Mouse (Mus musculus) stomach, postnatal 0 days (tissue): ENCODE measurements around the gene 1810046K07Rik. TPM values are rescaled to one million over a fixed set of nuclear protein-coding genes. Genes with fewer than 3 reads are reported as not detected.

Experiments used
- ATAC-seq: fragments of 200-750 bp; cut with Nextera tagmentation; 2 replicates; pipeline ENCODE4 v1.8.0; 2017; ENCODE audit not compliant: low FRiP score, low TSS enrichment
- DNase-seq: peaks from one replicate; pipeline ENCODE4 v3.0.0-alpha.2; 2016; ENCODE audit warnings: low spot score
- H3K27ac ChIP-seq: fragments of 300-500 bp; sonication (generic); replicated peaks from 2 replicates; pipeline ENCODE4 v1.5.1; 2014; ENCODE audit warnings: mild to moderate bottlenecking, control low read depth
- H3K27me3 ChIP-seq: fragments of 300-500 bp; sonication (generic); 2 replicates; pipeline ENCODE4 v1.6.1; 2014; ENCODE audit warnings: low read length; ENCODE audit not compliant: control insufficient read depth, insufficient read depth
- H3K36me3 ChIP-seq: fragments of 300-500 bp; sonication (generic); 2 replicates; pipeline ENCODE4 v1.6.1; 2014; ENCODE audit warnings: low read length, mixed read lengths; ENCODE audit not compliant: control insufficient read depth, insufficient read depth
- H3K4me1 ChIP-seq: fragments of 300-500 bp; sonication (generic); replicated peaks from 2 replicates; pipeline ENCODE4 v1.6.1; 2014; ENCODE audit warnings: antibody characterized with exemption; ENCODE audit not compliant: control insufficient read depth, insufficient read depth
- H3K4me2 ChIP-seq: fragments of 300-500 bp; sonication (generic); replicated peaks from 2 replicates; pipeline ENCODE4 v1.6.1; 2014; ENCODE audit warnings: low read depth, mild to moderate bottlenecking, control low read depth, moderate library complexity
- H3K4me3 ChIP-seq: fragments of 300-500 bp; sonication (generic); 2 replicates; pipeline ENCODE4 v1.5.1; 2014; ENCODE audit warnings: low read depth, low read length, control low read depth
- H3K9ac ChIP-seq: fragments of 300-500 bp; sonication (generic); 2 replicates; pipeline ENCODE4 v1.6.1; 2014; ENCODE audit warnings: mild to moderate bottlenecking, low read length, control low read depth, mixed read lengths
- H3K9me3 ChIP-seq: fragments of 300-500 bp; sonication (generic); 2 replicates; pipeline ENCODE4 v1.6.1; 2016; ENCODE audit warnings: low read length; ENCODE audit not compliant: control insufficient read depth
- CTCF ChIP-seq: IDR thresholded peaks from 2 replicates; pipeline ENCODE4 v1.5.1; 2016; ENCODE audit warnings: antibody characterized with exemption, low read depth, mild to moderate bottlenecking, moderate library complexity
- EP300 ChIP-seq: optimal IDR thresholded peaks from 2 replicates; pipeline ENCODE3; 2016; ENCODE audit warnings: antibody characterized with exemption
- WGBS: fragments of 180-500 bp; shearing (Covaris S2); extraction: QIAGEN DNeasy Blood & Tissue Kit; methylation state at CpG from one replicate; pipeline ENCODE4 v1.1.7; 2014; 5-methylcytosine and 5-hydroxymethylcytosine counted together
- polyA plus RNA-seq: library from polyadenylated mRNA; unstranded; fragments of >200 nt; fragmentation: Nextera tagmentation; extraction: Ambion mirVana; gene quantifications from 2 replicates; pipeline ENCODE4 v1.2.1, GENCODE M21; 2015

Gene 1810046K07Rik
- 0.23 and 0.27 TPM in 2 replicates for polyA plus RNA-seq

DNA sequence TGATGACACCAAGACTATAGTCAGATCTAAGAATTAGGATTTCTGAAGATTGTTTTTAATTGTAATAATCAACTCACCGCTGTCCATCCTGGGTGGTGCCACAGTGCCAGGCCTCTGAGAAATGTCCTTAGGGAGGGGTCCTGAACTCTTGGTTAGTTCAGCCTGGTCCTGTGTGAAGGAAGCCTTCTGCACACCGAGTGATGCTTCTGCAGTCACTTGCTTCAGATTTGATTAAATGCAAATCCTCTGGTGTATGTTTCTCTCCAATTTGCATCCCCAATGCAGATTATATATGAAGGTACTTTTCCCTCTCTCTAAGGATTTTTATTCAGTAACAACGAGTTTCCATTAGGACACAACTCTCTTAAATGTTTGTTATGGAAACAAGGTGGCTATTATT, at the start of gene 1810046K07Rik:
Gene 1810046K07Rik, minus strand, starts transcription at position 187 of the 400 bp plus-strand sequence.
- ATAC-seq (no peak), DNase-seq (no peak)
- Histone ChIP-seq H3K4me3 (no peak within 1 kb of the TSS), H3K27ac (no peak within 1 kb of the TSS), H3K4me1 (no peaks in the 10 kb centered on the region), H3K4me2 (no peak within 1 kb of the TSS), H3K9me3 (no peaks in the 10 kb centered on the region), H3K36me3 (no peaks in the 10 kb centered on the region), H3K27me3 (no peaks in the 10 kb centered on the region), H3K9ac (no peak within 1 kb of the TSS)
- TF ChIP-seq CTCF (no peak), EP300 (no peak)
- WGBS: 79% methylated on average over 3 of the region's 3 CpGs

DNA sequence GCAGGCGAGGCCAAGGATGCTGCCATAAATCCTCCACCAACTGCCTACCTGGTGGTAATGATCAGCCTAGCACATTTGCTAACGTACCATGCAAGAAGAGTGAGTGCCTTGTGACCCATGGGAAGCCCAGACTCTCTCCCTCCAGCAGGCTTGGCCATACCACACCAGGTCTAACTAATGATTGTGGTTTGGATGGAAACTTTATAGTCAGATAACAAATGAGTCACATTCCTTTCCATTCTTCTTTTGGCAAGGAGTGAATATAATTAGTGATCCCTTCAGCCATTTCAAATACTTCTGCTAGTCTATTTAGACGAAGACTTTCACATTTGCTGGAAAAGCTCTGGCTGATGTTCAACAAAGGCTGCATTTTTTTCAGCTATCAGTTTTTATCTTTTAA, 40.8 kb upstream of the 1810046K07Rik start:
- Histone ChIP-seq H3K4me3 (no peak overlapping the region), H3K9ac (no peak overlapping the region), H3K36me3 (no peaks in the 10 kb centered on the region), H3K27ac (no peak overlapping the region), H3K9me3 (no peaks in the 10 kb centered on the region), H3K4me2 (no peak overlapping the region), H3K4me1 (no peaks in the 10 kb centered on the region), H3K27me3 (no peaks in the 10 kb centered on the region)
- no peak for TF ChIP-seq CTCF
- no peak for TF ChIP-seq EP300
- WGBS: 57% methylated on average over 3 of the region's 3 CpGs
- DNase-seq: no peak
- no peak for ATAC-seq

DNA sequence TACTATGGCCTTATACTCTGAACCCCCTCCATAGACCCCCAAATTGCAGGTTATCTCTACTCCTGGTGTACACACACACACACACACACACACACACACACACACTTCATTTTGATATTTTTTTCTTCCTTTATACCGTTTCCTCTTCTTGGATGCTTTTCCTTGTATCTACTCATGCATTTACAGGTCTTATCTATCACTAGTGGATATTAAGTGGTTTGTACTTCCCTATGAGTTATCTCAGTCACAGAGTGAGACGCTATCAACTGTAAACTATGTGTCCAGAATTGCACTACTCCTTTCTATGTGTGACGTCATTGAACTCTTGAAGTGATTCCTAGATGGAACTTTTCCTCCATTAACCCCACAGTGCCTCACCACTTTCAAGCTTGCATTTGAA, 38.4 kb upstream of the 1810046K07Rik start:
- DNase-seq (no peak), ATAC-seq (no peak)
- H3K4me3 ChIP-seq: no peak overlapping the region
- H3K4me2 ChIP-seq: no peak overlapping the region
- no peaks in the 10 kb centered on the region for H3K9me3 ChIP-seq
- H3K4me1 ChIP-seq: no peaks in the 10 kb centered on the region
- no peak overlapping the region for H3K9ac ChIP-seq
- no peak overlapping the region for H3K27ac ChIP-seq
- H3K27me3 ChIP-seq: no peaks in the 10 kb centered on the region
- TF ChIP-seq EP300 (no peak), CTCF (no peak)
- WGBS: 66% methylated on average over 3 of the region's 3 CpGs
- H3K36me3 ChIP-seq: no peaks in the 10 kb centered on the region

DNA sequence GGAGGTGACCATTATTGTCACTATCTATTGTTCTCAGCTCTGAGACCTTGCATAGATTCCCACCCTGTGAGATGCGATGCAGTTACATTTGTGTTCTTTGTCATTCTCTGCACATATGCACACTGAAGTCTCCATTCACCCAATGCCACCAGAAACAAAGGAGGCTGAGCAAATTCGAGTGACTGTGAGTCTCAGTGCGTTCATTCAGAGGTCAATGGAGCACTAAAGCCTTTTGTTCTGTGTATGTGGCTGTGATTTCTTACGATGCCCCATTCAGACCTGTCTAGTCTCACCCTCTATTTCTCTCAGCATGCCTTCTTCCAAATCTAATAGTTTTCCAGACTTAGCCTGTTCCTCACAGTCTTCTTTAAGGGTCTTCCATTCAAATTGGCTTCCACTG, 35.3 kb upstream of the 1810046K07Rik start:
- WGBS: 77% methylated on average over 4 of the region's 4 CpGs
- Histone ChIP-seq H3K9ac (no peak overlapping the region), H3K27ac (no peak overlapping the region), H3K9me3 (no peaks in the 10 kb centered on the region), H3K4me1 (no peaks in the 10 kb centered on the region), H3K27me3 (no peaks in the 10 kb centered on the region), H3K4me2 (no peak overlapping the region), H3K4me3 (no peak overlapping the region), H3K36me3 (no peaks in the 10 kb centered on the region)
- ATAC-seq: no peak
- no peak for TF ChIP-seq CTCF
- no peak for TF ChIP-seq EP300
- DNase-seq: no peak

DNA sequence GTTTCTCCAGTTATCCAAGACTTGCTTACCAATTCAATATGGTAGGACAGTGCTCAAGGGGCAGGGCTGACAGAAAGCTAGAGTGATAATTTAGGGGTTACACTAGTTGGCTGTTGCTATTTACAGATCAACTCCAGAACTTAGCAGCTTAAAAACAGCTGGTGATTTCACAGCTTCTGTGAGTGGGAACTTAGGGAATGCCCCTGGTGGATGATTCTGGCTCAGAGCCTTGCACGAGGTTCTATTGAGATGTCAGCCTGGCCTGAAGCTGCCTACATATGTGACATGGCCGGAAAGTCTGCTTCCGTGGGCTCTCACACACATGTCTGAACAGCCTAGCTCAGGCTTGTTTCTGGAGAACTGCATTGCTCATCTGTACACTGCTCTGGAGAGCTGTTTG, 24.8 kb upstream of the 1810046K07Rik start:
- H3K4me2 ChIP-seq: no peak overlapping the region
- no peaks in the 10 kb centered on the region for H3K36me3 ChIP-seq
- DNase-seq (no peak), ATAC-seq (no peak)
- no peaks in the 10 kb centered on the region for H3K27me3 ChIP-seq
- no peaks in the 10 kb centered on the region for H3K9me3 ChIP-seq
- WGBS: 54% methylated on average over 3 of the region's 3 CpGs
- no peak overlapping the region for H3K9ac ChIP-seq
- no peak overlapping the region for H3K27ac ChIP-seq
- no peaks in the 10 kb centered on the region for H3K4me1 ChIP-seq
- no peak overlapping the region for H3K4me3 ChIP-seq
- TF ChIP-seq CTCF: no peak; the same call in 1 of the 2 replicates
- TF ChIP-seq EP300: no peak

DNA sequence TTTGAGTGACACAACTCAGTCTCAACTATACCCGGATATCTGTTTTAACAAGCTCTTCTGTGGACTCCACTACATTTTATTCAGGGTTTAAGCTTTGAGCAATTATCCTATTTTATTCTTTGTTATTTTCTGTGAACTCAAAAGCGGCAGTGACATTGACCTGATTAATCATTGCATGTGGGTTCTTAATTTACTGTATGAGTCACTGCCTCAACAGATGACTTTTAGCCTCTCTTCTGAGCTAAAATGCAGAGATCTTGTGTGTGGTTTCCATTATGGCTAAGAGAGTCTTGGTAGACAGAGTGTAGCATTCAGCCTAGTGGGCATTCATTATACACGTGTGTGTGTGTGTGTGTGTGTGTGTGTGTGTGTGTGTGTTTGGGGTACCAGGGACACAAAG, 24.2 kb upstream of the 1810046K07Rik start:
- H3K27ac ChIP-seq: no peak overlapping the region
- TF ChIP-seq EP300 (no peak), CTCF (no peak)
- WGBS: 64% methylated on average over 3 of the region's 3 CpGs
- no peak for ATAC-seq
- no peaks in the 10 kb centered on the region for H3K4me1 ChIP-seq
- no peak overlapping the region for H3K4me3 ChIP-seq
- H3K9me3 ChIP-seq: no peaks in the 10 kb centered on the region
- no peaks in the 10 kb centered on the region for H3K27me3 ChIP-seq
- H3K36me3 ChIP-seq: no peaks in the 10 kb centered on the region
- no peak overlapping the region for H3K9ac ChIP-seq
- no peak overlapping the region for H3K4me2 ChIP-seq
- DNase-seq: no peak
